ENCODE assay signal across 8 mouse cellular contexts in genomic region chr17:70748476-70748830, GRCm38 (mm10).
DNase-seq lines count a peak whose midpoint lies in the region; ATAC-seq and TF ChIP-seq lines count a peak whose summit lies in the region.

No protein-coding gene starts in this region.

- H3K79me3 ChIP-seq in C2C12 (ENCODE audit: low read depth), result no peaks in the 10 kb centered on the region

- H3K9ac ChIP-seq in heart, postnatal 0 days (replicated peaks; ENCODE audit: low read depth, low read length), result peak overlapping the region; percentile 58
- peak overlapping the region; percentile 37 for H3K9ac ChIP-seq in liver, postnatal 0 days (replicated peaks)

- 24% methylated on average over 10 of the region's 10 CpGs for WGBS in heart, postnatal 0 days
- WGBS in liver, postnatal 0 days (ENCODE audit: insufficient replicate concordance), result 16% methylated on average over 10 of the region's 10 CpGs

- no peak overlapping the region for H3K4me3 ChIP-seq in C2C12 (ENCODE audit: insufficient read depth, poor library complexity, severe bottlenecking)
- H3K4me3 ChIP-seq in heart, postnatal 0 days (ENCODE audit: low read depth, low read length), result peak overlapping the region; percentile 43
- peak overlapping the region; percentile 21; the same call in 1 of the 2 replicates for H3K4me3 ChIP-seq in liver, postnatal 0 days (ENCODE audit: low read depth, low read length)

- peak overlapping the region; percentile 65 for H3K4me2 ChIP-seq in heart, postnatal 0 days (ENCODE audit: low read depth, low read length)
- peak overlapping the region; percentile 55 for H3K4me2 ChIP-seq in liver, postnatal 0 days (ENCODE audit: low read depth, low read length)

- H3ac ChIP-seq in C2C12 (ENCODE audit: control insufficient read depth, insufficient read length, low read depth), result peak overlapping the region; percentile 21

- peak; percentile 25 for DNase-seq in embryo, embryonic 10 days (ENCODE audit: low spot score)
- no peak for DNase-seq in embryo, embryonic 9.5 days (ENCODE audit: extremely low spot score)
- DNase-seq in heart, postnatal 0 days (ENCODE audit: low spot score), result no peak
- DNase-seq in liver, postnatal 0 days, result no peak
- DNase-seq in adrenal gland, postnatal 10 days, result no peak
- no peak for DNase-seq in lung, postnatal 25 days (ENCODE audit: low spot score)

- H3K27ac ChIP-seq in heart, postnatal 0 days (ENCODE audit: low read depth), result peak overlapping the region; percentile 73
- H3K27ac ChIP-seq in liver, postnatal 0 days (ENCODE audit: low read depth), result peak overlapping the region; percentile 61

- ATAC-seq in heart, postnatal 0 days (ENCODE audit: insufficient read depth, low read depth), result no peak
- ATAC-seq in liver, postnatal 0 days, result no peak
- no peak for ATAC-seq in activated CD4-positive, CD25-positive, alpha-beta regulatory T cell, adult 4 months

- no peak for TF ChIP-seq CTCF in C2C12 (IDR thresholded peaks at IDR 0.05; ENCODE audit: control insufficient read depth, insufficient read depth, insufficient read length)
- TF ChIP-seq CTCF in heart, postnatal 0 days (IDR thresholded peaks at IDR 0.05; ENCODE audit: low read depth), result no peak
- TF ChIP-seq CTCF in liver, postnatal 0 days (IDR thresholded peaks at IDR 0.05; ENCODE audit: low read depth), result no peak

- H3K4me1 ChIP-seq in heart, postnatal 0 days (ENCODE audit: control insufficient read depth, insufficient read depth), result peaks cover 22% of the 10 kb centered on the region
- H3K4me1 ChIP-seq in liver, postnatal 0 days (ENCODE audit: insufficient read depth), result peaks cover 18% of the 10 kb centered on the region

- no peaks in the 10 kb centered on the region for H3K27me3 ChIP-seq in C2C12 (ENCODE audit: control insufficient read depth, insufficient read depth, insufficient read length)
- no peaks in the 10 kb centered on the region for H3K27me3 ChIP-seq in heart, postnatal 0 days (ENCODE audit: control insufficient read depth, insufficient read depth, low read length)
- H3K27me3 ChIP-seq in liver, postnatal 0 days (ENCODE audit: insufficient read depth, low read length), result 0 out of 2 replicates have a peak, but pooled peaks cover 4% of the 10 kb centered on the region

- H3K9me3 ChIP-seq in heart, postnatal 0 days (replicated peaks; ENCODE audit: control insufficient read depth, low read length), result no peaks in the 10 kb centered on the region
- H3K9me3 ChIP-seq in liver, postnatal 0 days (ENCODE audit: low read length), result no peaks in the 10 kb centered on the region

- TF ChIP-seq EP300 in heart, postnatal 0 days (IDR thresholded peaks at IDR 0.05; ENCODE audit: low read depth), result no peak
- no peak for TF ChIP-seq EP300 in liver, postnatal 0 days (IDR thresholded peaks at IDR 0.05; ENCODE audit: low read depth)

- no peaks in the 10 kb centered on the region for H3K36me3 ChIP-seq in C2C12 (ENCODE audit: control insufficient read depth, insufficient read depth)
- no peaks in the 10 kb centered on the region for H3K36me3 ChIP-seq in heart, postnatal 0 days (replicated peaks; ENCODE audit: control insufficient read depth, insufficient read depth, low read length)
- no peaks in the 10 kb centered on the region for H3K36me3 ChIP-seq in liver, postnatal 0 days (replicated peaks; ENCODE audit: insufficient read depth, low read length)

- H3K79me2 ChIP-seq in C2C12 (ENCODE audit: control insufficient read depth, insufficient read depth), result no peaks in the 10 kb centered on the region

TF ChIP-seq in C2C12, 6 proteins besides CTCF, POLR2A, EP300 and RAD21:
- TF ChIP-seq FOSL1 (IDR thresholded peaks at IDR 0.05; ENCODE audit: insufficient read depth, low read length, poor library complexity, severe bottlenecking) (no peak), CEBPB (IDR thresholded peaks at IDR 0.05; ENCODE audit: low read depth) (no peak), USF1 (IDR thresholded peaks at IDR 0.05; ENCODE audit: low read depth) (no peak), MAX (IDR thresholded peaks at IDR 0.05) (no peak), MYOD1 (IDR thresholded peaks at IDR 0.05; ENCODE audit: control insufficient read depth, insufficient read length, low read depth) (no peak), MYOG (IDR thresholded peaks at IDR 0.05; ENCODE audit: control insufficient read depth, extremely low read depth, insufficient read length) (no peak)
